Mouse (Mus musculus) liver, postnatal 0 days (tissue): Measurements from ENCODE around the gene Kcnc1.

Experiments used
- CTCF ChIP-seq: sonication (generic); IDR thresholded peaks from 2 replicates; pipeline ENCODE4 v1.5.1; 2016; ENCODE audit warnings: antibody characterized with exemption, low read depth
- EP300 ChIP-seq: IDR thresholded peaks from 2 replicates; pipeline ENCODE4 v1.6.1; 2016; ENCODE audit warnings: antibody characterized with exemption, low read depth, mild to moderate bottlenecking

GRCm38 (mm10) chr7:46408606-46409005 is 12.3 kb downstream of the Kcnc1 start:
- TF ChIP-seq CTCF (no peak), EP300 (no peak)
